Mouse (Mus musculus): Measurements from ENCODE around the gene Mbnl2. TPM values are rescaled to one million over a fixed set of nuclear protein-coding genes. Genes with fewer than 3 reads are reported as not detected.

The Mbnl2 gene
- polyA plus RNA-seq (2012; rRNA removed), result 23.6 and 59.0 TPM in 2 replicates

DNA sequence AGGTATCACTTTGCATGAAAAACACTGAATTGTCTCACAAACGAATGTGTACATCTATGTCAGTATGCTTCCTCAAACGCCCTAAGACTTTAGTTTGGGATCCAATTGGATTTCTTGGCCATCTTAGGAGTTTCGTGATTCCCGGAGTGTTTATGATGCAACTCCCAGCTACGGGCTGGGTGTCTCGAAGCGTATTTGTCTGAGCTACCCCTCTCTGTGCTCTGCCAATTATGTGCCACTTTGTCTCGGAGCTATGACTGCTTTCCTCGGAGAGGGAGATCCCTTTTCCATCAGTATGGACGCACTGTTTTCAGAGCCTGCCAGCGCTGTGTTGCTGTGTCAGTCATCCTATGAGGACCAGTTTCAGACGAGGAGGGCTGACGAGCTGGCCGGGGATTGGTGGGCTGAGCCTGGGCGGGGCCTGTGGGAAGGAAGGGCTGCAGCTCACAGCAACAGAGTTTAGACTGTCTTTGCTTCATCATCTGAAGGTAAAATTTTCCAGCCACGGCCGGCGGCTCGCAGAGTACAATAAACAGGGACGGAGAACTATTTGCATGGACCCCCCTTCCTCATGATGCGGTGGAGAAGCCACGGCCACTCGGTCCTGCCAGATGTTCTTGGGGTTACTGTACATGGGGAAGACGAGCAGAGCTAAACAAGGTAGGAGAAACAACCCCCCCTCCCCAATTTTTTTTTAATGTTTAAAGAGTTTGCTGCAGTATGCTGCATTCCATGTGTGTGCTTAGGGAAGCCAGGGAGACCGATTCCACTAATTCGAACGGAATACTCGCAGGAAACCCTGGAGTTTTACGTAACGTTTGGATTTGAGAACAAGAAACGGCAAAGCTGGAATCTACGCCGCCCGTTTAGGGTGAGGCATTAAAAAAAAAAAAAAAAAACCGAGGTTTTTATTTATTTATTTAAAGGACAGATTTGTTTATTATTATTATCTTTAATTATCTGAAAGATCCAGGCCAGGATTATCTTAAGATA is at the start of gene Mbnl2:
Gene Mbnl2, plus strand, starts transcription at position 424 of the 993 bp plus-strand sequence.
- WGBS, result under 1% methylated on average over 35 of the region's 35 CpGs
- DNase-seq (ENCODE audit: low read depth, low spot score), result peak; percentile 95

DNA sequence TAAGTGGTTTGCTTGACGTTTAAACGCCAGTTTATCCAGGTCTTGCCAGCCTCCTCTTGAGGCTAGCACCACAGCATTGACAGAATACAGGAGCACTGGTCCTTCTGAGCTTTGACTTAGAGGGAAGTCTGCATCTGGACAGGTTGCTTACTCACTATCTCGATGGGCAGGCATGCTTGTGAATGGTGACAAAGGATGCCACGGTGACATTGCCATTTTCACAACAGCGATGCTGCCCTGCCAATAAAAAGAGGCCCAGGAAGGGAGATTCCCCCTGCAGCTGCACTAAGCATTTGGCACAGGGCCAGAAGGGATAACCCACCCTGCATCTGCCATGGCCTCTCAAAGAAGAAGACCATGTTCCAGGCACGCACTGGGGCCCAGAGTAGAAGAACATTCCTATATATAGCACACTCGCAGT is 43.4 kb upstream of the Mbnl2 start:
- DNase-seq (ENCODE audit: low read depth, low spot score), result no peak
- 24% methylated on average over 7 of the region's 7 CpGs for WGBS

DNA sequence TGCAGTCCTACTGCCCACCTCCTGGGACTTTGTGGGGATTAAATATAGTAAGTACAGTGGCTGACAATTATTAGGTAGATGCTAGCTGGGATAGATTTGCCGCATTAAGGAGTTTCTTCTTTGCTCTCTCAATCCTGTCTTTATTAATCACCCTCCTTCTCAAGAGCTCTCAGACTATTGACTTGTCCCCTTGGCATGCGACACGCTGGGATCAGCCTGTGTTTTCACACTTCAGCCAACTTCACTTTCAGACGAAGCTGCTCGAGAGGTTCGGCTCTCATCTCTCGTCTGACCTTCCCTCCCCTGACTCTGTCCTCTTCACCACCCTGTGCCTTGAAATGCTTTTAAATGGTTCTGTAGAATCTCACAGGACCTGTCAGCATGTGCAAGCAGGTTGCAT is 39.9 kb upstream of the Mbnl2 start:
- DNase-seq (ENCODE audit: low read depth, low spot score), result no peak
- WGBS, result 76% methylated on average over 7 of the region's 7 CpGs

DNA sequence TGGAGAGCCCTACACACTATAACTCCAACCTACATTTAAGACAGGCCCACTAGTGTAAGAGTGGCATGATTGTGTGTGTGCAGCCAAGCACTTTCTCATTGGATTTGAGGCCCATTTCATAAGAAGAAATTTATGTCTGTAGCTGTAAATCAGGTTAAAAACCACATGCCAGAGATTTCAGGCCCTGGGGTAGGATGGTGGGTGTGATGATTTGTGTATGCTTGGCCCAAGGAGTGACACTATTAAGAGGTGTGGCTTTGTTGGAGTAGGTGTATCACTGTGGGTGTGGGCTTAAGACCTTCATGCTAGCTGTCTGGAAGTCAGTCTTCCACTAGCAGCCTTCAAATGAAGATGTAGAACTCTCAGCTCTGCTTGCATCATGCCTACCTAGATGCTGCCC is 37.0 kb upstream of the Mbnl2 start:
- no peak for DNase-seq (ENCODE audit: low read depth, low spot score)

DNA sequence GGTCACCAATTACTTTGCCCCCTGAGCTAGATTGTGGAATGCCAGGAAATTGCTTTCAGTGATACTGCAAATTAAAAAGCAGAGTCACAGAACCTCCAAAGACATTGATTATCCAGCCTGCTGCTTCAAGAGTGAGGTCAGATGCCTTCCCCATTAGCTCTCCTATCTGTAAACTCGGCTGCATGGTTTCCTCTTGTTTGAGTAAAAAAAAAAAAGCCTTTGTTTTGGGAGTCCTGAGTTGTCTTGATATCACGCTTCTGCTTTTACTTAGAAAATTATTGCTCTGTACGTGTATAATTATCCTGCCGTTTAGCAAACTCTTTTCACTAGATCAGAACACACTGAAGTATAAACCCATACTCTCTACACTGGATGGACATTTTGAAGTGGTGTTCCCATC is 35.3 kb upstream of the Mbnl2 start:
- 40% methylated on average over 4 of the region's 4 CpGs for WGBS
- no peak for DNase-seq (ENCODE audit: low read depth, low spot score)

DNA sequence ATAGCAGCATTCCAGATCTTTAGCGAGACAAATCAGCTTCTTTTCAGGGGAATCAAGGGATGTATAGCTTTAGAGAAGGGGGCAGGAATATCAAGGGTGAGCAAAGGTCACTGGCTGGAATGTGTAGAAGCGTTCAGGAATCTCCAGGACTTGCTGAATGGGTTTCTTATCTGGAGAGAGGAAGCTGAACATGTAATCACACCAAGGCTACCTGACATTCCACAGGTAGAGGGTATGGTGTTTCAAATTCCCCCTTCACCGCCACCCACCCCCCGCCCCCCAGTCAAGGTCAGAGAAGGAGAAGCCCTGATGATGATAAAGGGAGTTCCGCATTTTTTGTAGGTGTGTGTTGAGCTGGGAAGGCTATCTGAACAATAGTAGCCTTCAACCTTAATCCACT is 32.8 kb upstream of the Mbnl2 start:
- DNase-seq (ENCODE audit: low read depth, low spot score), result no peak
- 45% methylated on average over 5 of the region's 5 CpGs for whole genome bisulfite sequencing

DNA sequence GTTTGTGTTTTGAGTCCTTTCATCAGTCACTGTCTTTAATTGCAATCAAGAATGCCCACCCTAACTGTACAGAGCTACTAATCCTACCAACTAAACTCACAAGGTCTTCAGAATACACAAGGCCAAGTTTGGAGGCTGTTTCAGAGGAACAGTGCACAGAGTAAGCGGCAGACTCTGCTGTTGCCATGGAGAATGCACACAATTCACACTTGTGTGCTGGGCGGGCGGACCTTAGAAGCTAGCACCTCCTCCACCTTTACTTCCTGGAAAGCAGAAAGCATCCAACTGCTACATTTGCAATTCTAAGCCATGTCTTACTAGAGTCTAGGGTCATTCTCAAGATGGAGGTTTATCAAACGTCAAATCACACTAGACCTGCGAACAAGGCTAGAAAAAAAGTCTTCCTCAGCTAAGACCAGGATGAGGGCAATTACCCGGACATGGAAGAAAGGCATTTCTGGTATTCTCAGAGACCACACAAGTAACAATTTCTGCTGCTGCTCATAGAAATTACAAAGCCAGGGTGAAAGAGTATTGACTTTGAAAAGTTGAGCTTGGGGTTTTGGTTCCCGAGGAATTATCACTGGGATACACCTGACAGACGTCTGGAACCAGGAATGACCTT is 30.3 kb upstream of the Mbnl2 start:
- DNase-seq (ENCODE audit: low read depth, low spot score), result no peak
- WGBS, result 80% methylated on average over 8 of the region's 8 CpGs

DNA sequence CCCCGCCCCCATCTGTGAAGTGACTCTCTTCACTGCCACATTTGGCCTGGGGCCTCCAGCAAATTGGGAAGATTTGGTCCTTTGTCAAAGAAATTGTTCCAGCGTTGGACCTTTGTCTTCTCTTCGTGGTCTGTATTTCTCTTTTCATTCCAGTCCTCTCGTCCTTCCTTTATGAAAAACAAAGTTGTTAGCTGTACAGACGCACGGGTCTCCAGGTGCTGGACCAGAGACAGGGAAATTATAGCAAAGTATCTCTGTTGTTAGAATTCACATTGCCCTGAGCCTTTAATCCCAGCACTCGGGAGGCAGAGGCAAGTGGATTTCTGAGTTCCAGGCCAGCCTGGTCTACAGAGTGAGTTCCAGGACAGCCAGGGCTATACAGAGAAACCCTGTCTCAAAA is 22.1 kb upstream of the Mbnl2 start:
- 85% methylated on average over 7 of the region's 7 CpGs for WGBS
- no peak for DNase-seq (ENCODE audit: low read depth, low spot score)

DNA sequence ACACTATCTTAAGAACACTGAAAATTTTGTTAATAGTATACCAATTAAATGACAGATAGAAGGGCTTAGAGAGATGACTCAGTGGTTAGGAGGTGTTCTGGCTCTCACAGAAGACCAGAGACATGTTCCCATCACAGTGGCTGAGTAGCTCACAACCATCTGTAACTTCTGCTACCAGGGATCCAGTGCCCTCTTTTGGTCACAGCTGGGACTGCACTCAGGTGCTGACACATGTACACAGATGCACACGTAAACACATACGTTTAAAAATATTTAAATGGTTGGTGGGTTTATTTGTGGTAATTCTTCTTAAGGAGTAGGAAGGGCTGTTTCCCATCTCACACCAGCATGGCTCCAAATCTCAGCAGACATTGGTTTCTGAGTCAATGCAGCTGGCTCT is 19.3 kb upstream of the Mbnl2 start:
- WGBS, result 83% methylated on average over 2 of the region's 2 CpGs
- no peak for DNase-seq (ENCODE audit: low read depth, low spot score)

DNA sequence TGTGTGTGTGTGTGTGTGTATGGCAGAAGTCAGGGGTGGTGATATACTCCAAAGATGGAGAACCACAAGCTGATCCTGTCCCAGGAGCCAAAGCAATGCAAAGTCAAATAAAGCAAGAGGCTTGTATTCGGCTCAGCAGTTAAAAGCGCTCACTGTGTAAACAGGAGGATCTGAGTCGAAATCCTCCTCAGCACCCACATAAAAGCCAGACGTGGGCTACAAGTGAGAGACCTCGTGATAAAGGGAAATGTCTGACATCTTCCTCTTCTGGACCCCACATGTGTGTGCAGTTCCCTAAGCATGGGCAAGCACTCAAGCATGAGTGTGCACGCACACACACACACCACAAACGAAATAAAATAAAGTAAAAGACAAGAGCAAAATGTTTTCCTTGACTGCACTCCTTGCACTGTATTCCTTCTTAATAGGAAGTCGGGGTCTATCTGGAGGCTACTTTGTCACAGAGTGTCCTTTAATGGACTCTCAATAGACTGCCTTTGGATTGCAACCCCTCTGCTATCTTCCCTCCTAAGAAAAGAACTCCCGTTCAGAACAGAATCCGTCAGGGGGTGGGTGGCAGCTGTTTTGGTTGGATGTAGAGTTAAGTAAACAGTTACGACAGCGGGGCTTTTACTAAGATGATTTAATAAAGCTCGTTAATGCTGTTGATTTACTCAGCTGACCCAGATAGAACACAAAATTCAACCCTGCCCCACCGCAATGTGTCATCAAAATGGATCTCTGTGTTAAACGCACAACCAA is 18.7 kb upstream of the Mbnl2 start:
- no peak for DNase-seq (ENCODE audit: low read depth, low spot score)
- 22% methylated on average over 15 of the region's 15 CpGs for WGBS

DNA sequence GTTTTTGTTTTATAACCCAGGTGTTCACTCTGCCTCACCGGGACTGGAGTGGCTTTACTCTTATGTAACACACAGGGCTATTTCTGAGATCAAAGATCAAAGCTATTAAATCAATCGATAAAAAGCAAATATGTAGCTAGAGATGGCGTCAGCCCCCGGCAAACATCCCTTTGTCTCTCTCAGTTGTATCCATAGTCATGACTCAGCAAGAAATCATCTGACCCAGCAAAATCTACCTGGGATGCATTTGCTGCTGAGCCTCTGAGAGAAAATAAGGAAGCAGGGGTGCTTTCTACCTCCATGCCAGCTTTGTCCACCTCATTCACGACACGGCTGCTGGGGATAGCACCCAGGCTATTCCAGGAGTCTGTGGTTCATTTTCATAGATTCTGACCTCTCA is 18.0 kb upstream of the Mbnl2 start:
- DNase-seq (ENCODE audit: low read depth, low spot score), result no peak
- WGBS, result 24% methylated on average over 6 of the region's 6 CpGs

DNA sequence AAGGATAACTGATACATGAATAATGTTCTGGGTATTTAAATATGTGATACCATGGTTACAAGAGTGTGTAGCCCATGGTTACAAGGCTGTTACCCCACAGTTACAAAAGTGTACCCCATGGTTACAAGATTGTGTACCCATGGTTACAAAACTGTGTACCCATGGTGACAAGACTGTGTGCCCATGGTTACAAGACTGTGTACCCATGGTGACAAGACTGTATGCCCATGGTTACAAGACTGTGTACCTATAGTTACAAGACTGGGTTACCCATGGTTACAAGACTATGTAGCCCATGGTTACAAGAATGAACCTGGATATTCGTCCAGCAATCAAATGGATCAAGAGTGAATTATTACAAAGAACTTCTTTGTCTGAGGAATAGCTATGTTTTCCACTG is 16.0 kb upstream of the Mbnl2 start:
- 91% methylated on average over 1 of the region's 1 CpGs for WGBS
- DNase-seq (ENCODE audit: low read depth, low spot score), result no peak

DNA sequence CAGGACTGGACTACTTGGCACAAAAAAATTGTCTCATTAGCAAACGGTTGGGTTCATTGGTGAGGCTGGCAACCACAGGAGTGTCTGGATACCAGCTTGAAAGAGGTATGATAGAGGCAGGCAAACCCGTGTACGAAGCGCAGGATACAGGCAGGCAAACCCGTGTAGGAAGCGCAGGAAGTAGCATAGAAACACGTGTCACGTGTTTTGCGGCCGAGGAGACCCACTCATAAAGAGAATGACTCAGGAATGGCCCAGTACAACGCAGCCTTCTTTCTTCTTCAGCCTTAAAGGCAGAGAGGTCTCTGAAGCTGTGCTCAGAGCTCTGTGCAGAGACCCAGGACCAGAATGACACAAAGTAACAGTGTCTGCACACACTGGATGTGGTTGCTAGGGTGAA is 13.9 kb upstream of the Mbnl2 start:
- 85% methylated on average over 11 of the region's 11 CpGs for WGBS

DNA sequence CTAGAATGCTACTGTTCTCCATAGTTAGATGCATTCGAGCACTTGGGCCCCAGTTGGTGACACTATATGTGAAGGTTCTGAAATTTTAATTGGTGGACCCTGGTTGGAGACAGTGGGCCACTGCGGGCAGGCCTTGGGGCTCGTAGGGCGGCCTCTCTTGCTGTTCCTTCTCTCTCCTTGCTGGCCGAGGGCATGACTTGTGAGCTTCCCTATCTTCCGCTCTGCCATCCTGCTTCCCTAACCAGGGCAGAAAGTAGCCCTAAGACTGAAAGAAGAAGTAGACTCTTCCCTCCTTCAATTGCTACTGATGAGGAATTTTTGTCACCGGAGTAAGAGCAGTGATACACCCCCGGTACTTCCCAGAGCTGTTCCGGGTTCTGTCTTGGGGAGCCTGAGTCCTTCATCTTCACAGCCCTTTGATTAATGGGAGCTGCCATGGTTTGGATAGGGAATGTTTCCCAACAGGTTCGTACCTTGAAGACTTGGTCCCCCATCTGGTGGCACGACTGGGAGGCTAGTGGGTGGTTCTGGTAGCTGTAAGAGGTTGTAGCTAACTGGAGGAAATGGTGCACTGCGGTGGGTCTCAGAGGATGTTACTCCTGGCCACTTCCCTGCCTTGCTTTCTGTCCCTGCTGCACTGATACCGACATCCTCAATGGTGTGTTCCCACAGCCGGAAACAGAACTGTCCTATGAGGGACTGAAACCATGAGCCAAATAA is 12.6 kb upstream of the Mbnl2 start:
- DNase-seq (ENCODE audit: low read depth, low spot score), result no peak
- WGBS, result 93% methylated on average over 14 of the region's 14 CpGs

More for the DNA sequence above, 13.9 kb upstream of the Mbnl2 start:
- DNase-seq (ENCODE audit: low read depth, low spot score), result no peak

DNA sequence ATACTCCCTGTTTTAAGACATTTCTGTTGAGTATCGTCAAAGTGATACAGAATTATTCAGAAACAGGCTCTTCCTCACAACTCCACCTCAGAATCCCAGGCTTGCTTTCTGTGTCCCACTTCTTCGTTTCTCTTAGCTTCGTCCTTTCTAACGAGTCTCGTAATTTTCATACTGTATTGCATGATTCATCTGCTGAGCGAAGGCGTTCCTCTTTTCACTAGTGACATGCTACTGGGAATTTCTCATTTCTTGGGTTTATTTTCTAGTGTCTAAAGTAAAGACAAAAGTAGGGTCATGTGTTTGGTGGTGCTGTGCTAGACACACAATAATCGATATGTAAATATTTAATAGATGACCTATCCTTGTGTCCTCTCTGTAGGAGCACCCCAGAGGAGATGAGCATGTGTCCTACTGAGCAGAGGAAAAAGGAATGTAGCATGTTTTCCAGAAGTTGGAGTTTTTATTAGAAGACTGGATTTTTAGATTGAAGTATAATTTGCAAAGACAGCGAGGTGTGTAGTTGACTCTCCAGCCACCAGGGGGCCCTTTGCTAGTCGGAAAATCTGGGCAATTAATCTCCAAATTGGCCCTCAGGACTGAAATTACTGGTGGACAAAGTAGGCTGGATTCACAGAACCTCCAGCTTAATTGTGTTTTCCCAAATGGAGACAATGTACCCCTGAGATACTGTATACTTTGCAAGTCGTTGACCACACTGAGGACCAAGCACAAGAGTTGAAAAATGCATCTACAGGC is 11.9 kb upstream of the Mbnl2 start:
- WGBS, result 73% methylated on average over 11 of the region's 11 CpGs
- DNase-seq (ENCODE audit: low read depth, low spot score), result no peak

DNA sequence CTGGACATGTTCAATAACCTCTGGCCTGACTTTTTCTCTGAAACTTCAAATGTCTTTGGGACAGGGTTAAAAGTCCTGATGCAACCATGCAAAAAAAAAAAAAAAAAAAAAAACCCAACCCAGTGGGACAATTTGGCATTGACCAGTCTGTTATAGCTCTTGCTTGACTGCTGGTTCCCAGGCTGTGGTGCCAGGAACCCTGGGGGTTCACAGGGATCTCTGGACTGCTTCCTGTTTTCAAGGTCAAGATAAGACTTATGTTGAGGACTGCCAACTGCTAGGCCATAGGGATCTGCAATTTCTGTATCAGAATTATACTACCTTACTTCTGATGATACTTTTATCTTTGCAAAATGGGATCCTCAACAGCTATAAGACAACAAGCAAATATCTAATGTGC is 9.6 kb upstream of the Mbnl2 start:
- no peak for DNase-seq (ENCODE audit: low read depth, low spot score)

DNA sequence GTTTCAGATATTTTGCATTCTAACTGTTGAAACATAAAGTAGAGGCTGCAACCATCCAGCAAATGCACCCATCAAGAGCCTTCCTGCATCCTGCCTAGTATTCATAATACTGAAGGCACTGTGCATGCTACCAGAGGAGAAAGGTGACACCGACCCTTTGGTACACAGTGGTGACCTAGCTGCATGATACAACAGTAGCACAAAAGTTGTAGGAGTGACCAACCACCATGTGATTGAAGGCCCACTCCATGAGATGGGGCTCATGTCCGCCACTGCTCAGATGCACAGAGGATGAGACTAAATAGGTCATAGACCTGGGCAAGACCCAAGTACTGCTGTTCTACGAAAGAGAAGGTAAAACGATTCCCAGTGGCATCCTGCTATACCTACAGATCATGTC is 8.3 kb upstream of the Mbnl2 start:
- WGBS, result 91% methylated on average over 4 of the region's 4 CpGs
- no peak for DNase-seq (ENCODE audit: low read depth, low spot score)

DNA sequence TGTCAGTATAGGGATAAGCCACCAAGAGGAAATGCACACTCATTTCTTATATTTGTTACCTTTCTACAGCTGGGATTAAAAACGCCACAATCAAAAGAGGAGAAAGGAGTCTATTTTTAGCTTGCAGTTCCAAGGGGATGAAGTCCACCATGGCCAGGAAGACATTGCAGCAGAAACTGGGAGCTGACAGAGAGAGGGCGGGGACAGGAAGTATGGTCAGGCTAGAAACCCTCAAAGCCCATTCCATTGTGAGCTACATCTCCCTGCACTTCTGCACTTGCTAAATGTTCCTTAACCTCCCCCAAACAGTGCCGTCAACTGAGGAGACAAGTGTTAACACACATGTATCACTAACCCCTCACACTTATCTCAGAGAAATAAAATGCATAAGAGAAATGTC is 5.4 kb upstream of the Mbnl2 start:
- 58% methylated on average over 3 of the region's 3 CpGs for WGBS

DNA sequence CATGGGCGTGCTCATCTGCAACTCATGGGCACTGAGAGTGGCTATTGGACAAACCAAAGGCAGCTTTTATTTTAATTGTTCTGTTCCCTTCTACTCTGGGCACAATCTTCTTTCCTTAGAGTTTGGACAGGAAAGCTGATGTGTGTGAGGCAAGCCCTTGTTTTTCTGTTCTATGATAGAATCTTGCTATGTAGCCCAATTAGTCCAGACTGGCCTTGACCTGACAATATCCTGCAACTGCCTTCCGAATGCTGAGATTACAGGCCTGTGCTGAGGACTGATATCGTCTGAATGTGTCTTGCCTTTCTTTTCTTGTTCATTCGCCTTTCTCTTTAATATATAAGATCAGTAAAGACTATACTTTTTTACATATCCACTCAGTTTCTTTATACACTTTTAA is 4.8 kb upstream of the Mbnl2 start:
- WGBS, result 54% methylated on average over 4 of the region's 4 CpGs
- no peak for DNase-seq (ENCODE audit: low read depth, low spot score)

More for the DNA sequence above, 5.4 kb upstream of the Mbnl2 start:
- no peak for DNase-seq (ENCODE audit: low read depth, low spot score)

All from large intestine, adult 2 months (tissue).